Mouse (Mus musculus): ENCODE measurements around the gene Epm2a. TPM values are rescaled to one million over a fixed set of nuclear protein-coding genes. Genes with fewer than 3 reads are reported as not detected.
"Not testable (repeated sequence)": the region's sequence is repeated elsewhere in the genome, so short reads cannot be mapped to it uniquely, and the experiment has no call there.

Gene Epm2a
- polyA plus RNA-seq, 2 experiments: 0.54 to 2.0 TPM

DNA sequence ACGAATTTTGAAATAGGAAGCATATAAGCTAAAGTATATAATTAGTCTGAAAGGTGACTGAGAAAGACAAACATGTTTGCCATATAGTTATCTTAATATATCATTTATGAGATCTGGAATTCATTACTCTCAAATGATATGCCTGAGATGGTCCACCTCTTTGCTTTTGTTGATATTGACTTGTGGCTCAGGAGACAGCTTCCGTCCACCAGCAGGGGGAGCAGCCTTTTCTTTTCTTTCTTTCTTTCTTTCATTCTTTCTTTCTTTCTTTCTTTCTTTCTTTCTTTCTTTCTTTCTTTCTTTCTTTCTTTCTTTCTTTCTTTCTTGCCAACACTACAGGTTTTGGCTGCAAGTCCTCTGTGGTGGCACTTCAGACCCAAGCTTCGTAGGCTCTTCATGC lies 16.7 kb upstream of the Epm2a start:
- WGBS: 90% methylated on average over 3 of the region's 3 CpGs
- ATAC-seq (ENCODE audit: low FRiP score, low read depth): no peak
- H3K9me3 ChIP-seq (ENCODE audit: control insufficient read depth, low read length): no peaks in the 10 kb centered on the region
- H3K27me3 ChIP-seq (ENCODE audit: control insufficient read depth, insufficient read depth, low read length): no peaks in the 10 kb centered on the region
- TF ChIP-seq POLR2A (IDR thresholded peaks at IDR 0.05; ENCODE audit: borderline replicate concordance, extremely low read depth, insufficient read depth, insufficient read length): no peak
- no peak for DNase-seq (ENCODE audit: low spot score)
- no peaks in the 10 kb centered on the region for H3K4me1 ChIP-seq (ENCODE audit: control insufficient read depth, insufficient read depth, low read length)
- H3K4me2 ChIP-seq (replicated peaks; ENCODE audit: low read depth, low read length, severe bottlenecking): no peak overlapping the region
- H3K27ac ChIP-seq (replicated peaks; ENCODE audit: low read depth, low read length): no peak overlapping the region
- no peak overlapping the region for H3K4me3 ChIP-seq (replicated peaks; ENCODE audit: low read length)
- no peaks in the 10 kb centered on the region for H3K36me3 ChIP-seq (ENCODE audit: control insufficient read depth, insufficient read depth, low read length)
- H3K9ac ChIP-seq (ENCODE audit: low read depth, low read length, severe bottlenecking): no peak overlapping the region

- no peaks in the 10 kb centered on the region for H3K27me3 ChIP-seq (ENCODE audit: control insufficient read depth, insufficient read depth, low read length)
- H3K9ac ChIP-seq (ENCODE audit: low read depth, low read length, severe bottlenecking): no peak overlapping the region
- no peak overlapping the region for H3K4me3 ChIP-seq (replicated peaks; ENCODE audit: low read length)
- H3K9me3 ChIP-seq (ENCODE audit: control insufficient read depth, low read length): no peaks in the 10 kb centered on the region
- no peaks in the 10 kb centered on the region for H3K4me1 ChIP-seq (ENCODE audit: control insufficient read depth, insufficient read depth, low read length)
- TF ChIP-seq POLR2A (IDR thresholded peaks at IDR 0.05; ENCODE audit: borderline replicate concordance, extremely low read depth, insufficient read depth, insufficient read length): no peak
- no peak overlapping the region for H3K4me2 ChIP-seq (replicated peaks; ENCODE audit: low read depth, low read length, severe bottlenecking)
- ATAC-seq (ENCODE audit: low FRiP score, low read depth): no peak
- 78% methylated on average over 18 of the region's 18 CpGs for WGBS
- no peaks in the 10 kb centered on the region for H3K36me3 ChIP-seq (ENCODE audit: control insufficient read depth, insufficient read depth, low read length)
- no peak overlapping the region for H3K27ac ChIP-seq (replicated peaks; ENCODE audit: low read depth, low read length)
- DNase-seq (ENCODE audit: low spot score): no peak
These were observed 1.6 kb downstream of the Epm2a start for GRCm38 (mm10) chr10:11344536-11345468.

GRCm38 (mm10) chr10:11350243-11350974 lies 7.2 kb downstream of the Epm2a start:
- H3K4me1 ChIP-seq (ENCODE audit: control insufficient read depth, insufficient read depth, low read length); H3K4me2 ChIP-seq (replicated peaks; ENCODE audit: low read depth, low read length, severe bottlenecking); ATAC-seq (ENCODE audit: low FRiP score, low read depth); H3K27me3 ChIP-seq (ENCODE audit: control insufficient read depth, insufficient read depth, low read length); H3K36me3 ChIP-seq (ENCODE audit: control insufficient read depth, insufficient read depth, low read length); H3K9me3 ChIP-seq (ENCODE audit: control insufficient read depth, low read length); H3K4me3 ChIP-seq (replicated peaks; ENCODE audit: low read length); H3K9ac ChIP-seq (ENCODE audit: low read depth, low read length, severe bottlenecking); H3K27ac ChIP-seq (replicated peaks; ENCODE audit: low read depth, low read length); DNase-seq (ENCODE audit: low spot score): not testable (repeated sequence)
- WGBS: 73% methylated on average over 3 of the region's 3 CpGs

DNA sequence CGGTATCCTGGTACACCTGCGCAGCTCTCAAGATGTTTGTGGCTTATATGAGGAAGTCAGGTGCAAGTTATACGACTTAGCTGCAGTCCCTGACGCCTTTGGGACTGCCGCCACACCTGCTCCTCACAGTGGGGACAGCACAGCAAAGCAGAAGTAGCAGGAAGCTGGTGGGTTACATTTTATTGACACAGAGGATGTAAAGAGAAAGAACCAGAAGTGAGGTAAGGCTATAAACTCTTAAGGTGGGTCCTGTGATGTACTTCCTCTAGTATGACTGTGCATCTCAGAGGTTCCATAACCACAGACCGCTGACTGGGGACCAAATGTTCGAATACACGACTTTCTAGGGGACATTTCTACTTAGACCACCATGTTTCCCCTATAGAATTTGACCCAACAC lies 11.4 kb downstream of the Epm2a start:
- no peaks in the 10 kb centered on the region for H3K9me3 ChIP-seq (ENCODE audit: control insufficient read depth, low read length)
- no peak overlapping the region for H3K9ac ChIP-seq (ENCODE audit: low read depth, low read length, severe bottlenecking)
- no peak for TF ChIP-seq POLR2A (IDR thresholded peaks at IDR 0.05; ENCODE audit: borderline replicate concordance, extremely low read depth, insufficient read depth, insufficient read length)
- H3K27me3 ChIP-seq (ENCODE audit: control insufficient read depth, insufficient read depth, low read length): no peaks in the 10 kb centered on the region
- H3K4me2 ChIP-seq (replicated peaks; ENCODE audit: low read depth, low read length, severe bottlenecking): no peak overlapping the region
- ATAC-seq (ENCODE audit: low FRiP score, low read depth) (no peak), DNase-seq (ENCODE audit: low spot score) (no peak)
- H3K4me1 ChIP-seq (ENCODE audit: control insufficient read depth, insufficient read depth, low read length): no peaks in the 10 kb centered on the region
- no peak overlapping the region for H3K4me3 ChIP-seq (replicated peaks; ENCODE audit: low read length)
- 73% methylated on average over 7 of the region's 8 CpGs for WGBS
- no peaks in the 10 kb centered on the region for H3K36me3 ChIP-seq (ENCODE audit: control insufficient read depth, insufficient read depth, low read length)
- H3K27ac ChIP-seq (replicated peaks; ENCODE audit: low read depth, low read length): no peak overlapping the region

GRCm38 (mm10) chr10:11361985-11362692 lies 18.9 kb downstream of the Epm2a start:
- 63% methylated on average over 5 of the region's 5 CpGs for WGBS
- Histone ChIP-seq H3K9ac (ENCODE audit: low read depth, low read length, severe bottlenecking) (no peak overlapping the region), H3K36me3 (ENCODE audit: control insufficient read depth, insufficient read depth, low read length) (no peaks in the 10 kb centered on the region), H3K27ac (replicated peaks; ENCODE audit: low read depth, low read length) (no peak overlapping the region), H3K4me3 (replicated peaks; ENCODE audit: low read length) (no peak overlapping the region), H3K27me3 (ENCODE audit: control insufficient read depth, insufficient read depth, low read length) (no peaks in the 10 kb centered on the region), H3K4me2 (replicated peaks; ENCODE audit: low read depth, low read length, severe bottlenecking) (no peak overlapping the region), H3K9me3 (ENCODE audit: control insufficient read depth, low read length) (no peaks in the 10 kb centered on the region), H3K4me1 (ENCODE audit: control insufficient read depth, insufficient read depth, low read length) (no peaks in the 10 kb centered on the region)
- no peak for ATAC-seq (ENCODE audit: low FRiP score, low read depth)
- no peak for TF ChIP-seq POLR2A (IDR thresholded peaks at IDR 0.05; ENCODE audit: borderline replicate concordance, extremely low read depth, insufficient read depth, insufficient read length)
- peak; percentile 44 for DNase-seq (ENCODE audit: low spot score)
